Mouse (Mus musculus) CD4-positive, CD25-positive, alpha-beta regulatory T cell, adult 2 months (primary cell): ENCODE measurements around the gene Faim.

Experiments
- DNase-seq: peaks from one replicate; pipeline ENCODE4 v3.0.0-alpha.2; 2012; ENCODE audit warnings: low read depth, low spot score

Gene Faim

DNA sequence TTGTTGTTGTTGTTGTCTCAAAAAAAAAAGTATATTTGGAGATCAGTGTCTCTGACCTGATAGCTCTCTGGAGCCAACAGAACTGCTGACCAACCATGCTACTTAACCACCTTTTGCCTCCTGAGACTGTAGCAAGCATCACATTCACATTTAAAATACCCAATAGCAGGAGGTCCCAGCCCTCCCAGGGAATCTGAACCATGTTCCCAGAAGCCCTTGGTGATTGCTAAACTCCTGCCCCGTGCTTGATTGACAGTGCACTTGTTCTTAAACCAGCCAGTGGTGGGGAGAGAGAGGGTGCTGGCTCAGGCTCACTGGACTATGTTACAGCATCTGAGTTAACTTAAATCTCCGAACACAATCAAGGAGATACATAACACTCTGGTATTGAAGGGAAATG is 11.3 kb upstream of the Faim start:
- DNase-seq: no peak

DNA sequence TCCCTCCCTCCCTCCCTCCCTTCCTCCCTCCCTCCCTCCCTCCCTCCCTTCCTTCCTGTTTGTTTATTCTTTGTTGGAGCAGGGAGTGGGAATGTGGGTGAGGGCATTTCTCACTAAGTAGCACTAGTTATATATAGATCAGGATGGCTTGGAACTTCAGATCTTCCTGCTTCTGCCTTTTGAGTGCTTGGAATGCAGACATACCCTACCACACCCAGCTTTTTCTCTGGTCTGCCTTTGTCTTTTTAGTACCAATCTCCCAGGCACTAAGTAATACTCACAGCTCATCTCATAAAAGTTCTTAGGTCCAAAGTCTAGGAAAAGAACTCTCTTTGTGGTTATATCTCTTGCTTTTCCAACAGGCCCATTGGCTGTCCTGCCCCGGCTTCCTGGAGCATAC is 10.1 kb upstream of the Faim start:
- no peak for DNase-seq

DNA sequence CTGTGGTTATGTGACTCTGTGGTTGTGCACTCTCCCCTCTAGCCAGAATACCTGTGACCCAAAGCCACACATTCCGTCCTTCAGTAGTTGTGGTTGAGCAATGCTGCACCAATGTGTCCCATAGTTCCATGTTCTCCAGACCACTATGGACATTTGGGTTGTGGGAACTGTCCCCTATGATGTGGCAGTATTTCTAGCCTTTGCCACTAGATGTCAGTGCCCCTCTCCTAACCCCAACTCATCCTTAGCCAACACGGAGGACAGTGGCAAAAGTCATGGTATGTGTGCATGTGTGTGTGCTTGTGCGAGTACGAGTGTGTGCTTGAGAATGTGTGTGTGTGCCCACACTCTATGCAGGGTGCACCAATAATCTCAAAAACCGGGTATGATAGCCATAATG is 9.7 kb upstream of the Faim start:
- DNase-seq: peak; percentile 41

- peak; percentile 97 for DNase-seq
Measured at GRCm38 (mm10) chr9:98979431-98980416, 6.4 kb upstream of the Faim start.

DNA sequence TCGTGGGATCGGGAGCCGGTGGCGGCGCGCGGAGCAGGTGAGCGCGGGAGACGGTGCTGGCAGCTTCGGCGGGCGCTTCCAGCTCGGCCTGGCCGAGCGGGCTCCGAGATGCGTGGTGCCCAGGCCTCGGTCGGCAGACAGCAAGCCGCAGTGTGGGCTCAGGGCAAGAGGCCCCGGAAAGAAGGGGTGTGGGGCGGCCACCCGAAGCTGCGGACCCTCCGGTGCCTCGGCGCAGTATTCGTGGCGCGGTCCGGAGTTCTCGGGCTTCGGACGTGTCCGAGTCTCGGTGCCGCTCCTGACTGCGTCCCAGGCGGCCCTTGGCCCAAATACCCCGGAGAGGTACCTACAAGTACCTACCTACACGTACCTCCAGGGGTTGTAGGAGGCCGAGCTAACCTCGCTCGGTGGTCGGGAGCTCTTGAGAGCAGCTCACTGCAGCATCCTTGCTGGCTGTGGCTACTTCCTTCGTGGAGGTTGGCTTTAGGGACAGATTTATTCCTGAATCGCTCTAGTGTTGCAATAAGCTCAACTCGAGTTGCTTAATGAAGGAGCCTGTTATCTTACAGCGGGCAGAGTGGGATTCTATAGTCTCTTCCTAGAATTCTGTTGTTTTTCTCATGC is 413 bp downstream of the Faim start:
- DNase-seq: peak; percentile 52

- peak; percentile 72 for DNase-seq
Measured at GRCm38 (mm10) chr9:98987131-98987530, 958 bp downstream of the Faim start.

DNA sequence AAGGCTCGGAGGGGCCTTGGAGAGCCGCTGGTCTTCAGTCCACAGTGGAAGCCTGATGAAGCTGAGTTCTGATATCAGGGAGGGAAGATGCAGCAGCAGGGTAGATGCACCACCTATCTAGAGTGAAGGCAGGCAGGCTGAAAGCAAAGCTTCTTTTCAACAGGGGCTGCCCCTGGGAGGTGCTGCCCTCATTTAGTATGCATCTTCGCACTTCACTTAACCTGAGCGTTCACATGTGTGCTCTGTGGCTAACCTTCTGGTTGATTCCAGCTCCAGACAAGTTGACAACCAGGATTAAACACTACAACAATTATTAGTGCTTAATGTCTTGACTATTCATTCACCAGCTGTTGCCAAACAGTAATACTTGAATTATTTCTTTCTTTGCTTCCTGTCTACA is 7.9 kb downstream of the Faim start:
- no peak for DNase-seq

DNA sequence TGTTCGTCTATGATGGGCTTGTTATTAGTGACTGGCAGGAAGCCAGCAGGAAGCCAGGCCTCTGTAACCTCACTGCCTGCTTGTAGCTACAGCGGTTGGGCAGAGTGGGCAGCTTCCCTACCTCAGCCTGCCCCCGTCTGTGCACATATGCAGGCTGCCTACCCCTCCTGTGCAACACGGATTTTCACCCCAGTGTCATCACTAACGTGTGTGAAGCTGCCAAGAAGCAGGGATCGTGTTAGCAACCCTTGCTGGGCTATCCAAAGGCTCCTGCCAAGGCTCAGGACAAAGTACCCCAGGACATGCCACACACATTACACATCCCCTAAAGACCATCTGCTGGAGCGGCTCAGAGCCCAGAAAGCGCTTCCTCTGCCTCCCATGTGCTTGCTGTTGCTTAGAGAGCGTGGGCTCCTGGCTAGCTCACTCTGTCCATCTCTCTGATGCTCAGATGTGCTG is 13.7 kb downstream of the Faim start:
- no peak for DNase-seq

GRCm38 (mm10) chr9:99001326-99001725 is 15.2 kb downstream of the Faim start:
- no peak for DNase-seq

GRCm38 (mm10) chr9:99009069-99009897 is 23.1 kb downstream of the Faim start:
- DNase-seq: peak; percentile 61

- no peak for DNase-seq
Measured at GRCm38 (mm10) chr9:99009898-99010199, 23.7 kb downstream of the Faim start.

- DNase-seq: no peak
Measured at GRCm38 (mm10) chr9:99016301-99016700, 30.1 kb downstream of the Faim start.

- no peak for DNase-seq
Measured at GRCm38 (mm10) chr9:99016759-99017158, 30.6 kb downstream of the Faim start.

DNA sequence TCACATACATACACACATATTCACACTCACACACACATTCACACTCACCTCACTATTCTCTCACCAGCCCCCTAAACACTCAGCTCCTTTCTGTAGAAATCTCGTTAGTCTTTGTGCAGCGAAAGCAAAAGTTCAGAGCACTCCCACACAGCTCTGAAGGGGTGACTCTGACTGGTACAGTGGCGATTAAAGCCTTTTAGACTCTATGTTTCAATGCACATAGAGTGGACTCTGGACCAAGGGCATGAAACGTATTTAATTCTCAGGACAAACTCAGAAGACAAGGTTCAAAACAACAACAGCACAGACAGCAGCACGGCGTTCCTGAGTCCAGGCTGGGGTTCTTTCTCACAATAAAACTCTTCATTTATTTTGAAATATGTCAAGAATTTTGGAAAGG is 31.5 kb downstream of the Faim start:
- no peak for DNase-seq

DNA sequence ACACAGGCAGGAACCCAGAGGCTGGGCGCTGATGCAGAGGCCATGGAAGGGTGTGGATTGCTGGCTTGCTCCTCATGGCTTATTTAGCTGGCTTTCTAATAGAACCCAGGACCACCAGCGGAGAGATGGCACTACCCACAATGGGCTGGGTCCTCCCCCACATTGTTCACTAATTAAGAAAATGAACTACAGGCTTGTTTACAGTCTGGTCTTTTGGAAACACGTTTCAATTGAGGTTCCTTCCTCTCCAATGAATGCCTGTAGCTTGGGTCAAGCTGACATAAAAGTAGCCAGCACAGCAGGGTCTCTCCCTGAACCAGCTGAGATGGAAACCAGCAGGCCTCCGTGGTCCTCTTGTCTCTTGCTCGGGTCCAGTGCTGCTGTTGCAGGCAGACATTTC is 35.0 kb downstream of the Faim start:
- DNase-seq: no peak

DNA sequence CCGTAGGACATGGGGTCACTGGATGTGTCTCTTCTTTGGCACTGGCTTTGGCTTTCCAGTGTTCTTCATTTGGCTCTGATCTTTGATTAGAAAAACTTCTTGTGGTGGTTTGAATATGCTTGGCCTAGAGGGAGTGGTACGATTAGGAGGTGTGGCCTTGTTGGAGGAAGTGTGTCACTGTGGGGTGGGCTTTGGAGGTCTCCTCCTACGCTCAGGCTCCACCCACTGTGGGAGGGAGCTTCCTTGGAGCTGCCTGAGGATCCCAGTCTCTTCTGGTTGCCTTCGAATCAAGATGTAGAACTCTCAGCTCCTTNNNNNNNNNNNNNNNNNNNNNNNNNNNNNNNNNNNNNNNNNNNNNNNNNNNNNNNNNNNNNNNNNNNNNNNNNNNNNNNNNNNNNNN is 35.6 kb downstream of the Faim start:
- DNase-seq: no peak

- no peak for DNase-seq
Measured at GRCm38 (mm10) chr9:99032031-99032430, 45.9 kb downstream of the Faim start.

DNA sequence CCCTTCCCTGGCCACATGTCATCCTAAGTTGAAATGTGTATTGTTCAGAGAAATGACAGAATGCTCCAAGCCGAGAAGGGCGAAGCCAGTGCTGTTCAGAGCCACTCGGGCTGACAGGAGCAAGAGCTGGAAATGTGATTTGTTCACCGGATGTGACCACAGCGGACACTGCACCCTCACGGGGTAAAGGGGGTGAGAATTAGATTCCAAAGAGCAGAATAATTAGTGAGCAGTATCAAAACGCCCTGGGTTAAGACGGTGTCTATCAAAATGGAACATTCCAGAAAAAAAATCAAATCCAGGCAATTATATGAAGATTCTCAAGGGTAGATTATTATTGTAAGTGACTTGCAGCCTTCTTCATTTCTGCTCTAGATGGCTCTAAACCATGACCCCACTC is 47.9 kb downstream of the Faim start:
- DNase-seq: no peak

DNA sequence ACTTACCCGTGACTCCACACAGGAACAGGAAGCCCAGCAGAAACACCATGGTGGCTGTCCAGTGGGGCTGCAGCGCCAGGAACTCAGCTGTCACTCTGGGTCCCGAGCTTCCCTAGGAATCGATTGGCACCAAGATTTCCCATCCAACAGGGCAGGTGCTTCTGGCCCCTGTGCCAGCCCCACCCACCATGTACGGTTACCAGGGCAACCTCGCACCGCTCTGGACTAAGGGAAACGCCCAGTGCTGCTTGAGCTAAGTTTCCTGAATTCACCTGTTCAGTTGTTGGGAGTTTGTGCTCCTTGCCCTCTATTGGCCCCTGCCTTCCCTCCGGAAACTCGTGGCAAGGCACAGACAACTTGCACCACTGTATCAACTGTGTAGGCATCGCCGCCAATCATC is 49.4 kb downstream of the Faim start, which contains the start of gene Gm1123:
Gm1123 (minus strand) TSS at position 141 of the 400 bp plus-strand sequence.
- no peak for DNase-seq

- DNase-seq: no peak
Measured at GRCm38 (mm10) chr9:99041994-99042393, 55.8 kb downstream of the Faim start.

GRCm38 (mm10) chr9:99042641-99043040 is 56.5 kb downstream of the Faim start:
- DNase-seq: no peak

DNA sequence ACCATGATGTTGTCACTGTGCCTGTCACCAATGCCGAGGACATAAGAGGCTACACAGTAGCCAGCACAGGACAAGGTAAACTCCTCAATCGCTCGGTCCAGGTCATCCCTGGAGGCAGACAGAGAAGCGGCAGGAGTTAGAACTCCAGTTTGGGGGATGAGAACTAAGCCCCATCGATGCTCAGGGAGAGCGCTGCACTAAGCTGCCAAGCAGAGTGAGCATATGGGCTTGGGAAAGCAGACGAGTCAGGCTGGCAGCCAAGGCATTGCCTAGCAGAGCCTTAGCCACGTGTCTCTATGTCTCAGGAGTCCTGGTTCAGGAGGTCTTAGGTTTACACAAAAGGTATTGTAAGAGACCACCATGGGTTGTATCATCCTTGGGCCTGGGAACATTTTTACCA is 58.6 kb downstream of the Faim start:
- no peak for DNase-seq
